Mouse (Mus musculus) lung, embryonic 15.5 days (tissue): ENCODE measurements around the gene Atp6v1b1. TPM values are rescaled to one million over a fixed set of nuclear protein-coding genes. Genes with fewer than 3 reads are reported as not detected.

ENCODE experiments used
- ATAC-seq: fragments of 200-750 bp; cut with Nextera tagmentation; 2 replicates; pipeline ENCODE4 v1.8.0; 2017; ENCODE audit warnings: moderate number of reproducible peaks, borderline replicate concordance; ENCODE audit not compliant: low FRiP score, low TSS enrichment; ENCODE audit errors: extremely low read depth
- H3K27ac ChIP-seq: fragments of 300-500 bp; sonication (generic); 2 replicates; pipeline ENCODE4 v1.5.1; 2015; ENCODE audit warnings: moderate library complexity, mild to moderate bottlenecking, inconsistent platforms
- H3K27me3 ChIP-seq: fragments of 300-500 bp; sonication (generic); 2 replicates; pipeline ENCODE4 v1.6.1; 2015; ENCODE audit warnings: inconsistent platforms
- H3K36me3 ChIP-seq: fragments of 300-500 bp; sonication (generic); 2 replicates; pipeline ENCODE4 v1.6.1; 2015; ENCODE audit warnings: inconsistent platforms
- H3K4me1 ChIP-seq: fragments of 300-500 bp; sonication (generic); 2 replicates; pipeline ENCODE4 v1.6.1; 2015; ENCODE audit warnings: inconsistent platforms
- H3K4me2 ChIP-seq: fragments of 300-500 bp; sonication (generic); 2 replicates; pipeline ENCODE4 v1.6.1; 2015; ENCODE audit warnings: inconsistent platforms, mild to moderate bottlenecking, moderate library complexity
- H3K4me3 ChIP-seq: fragments of 300-500 bp; sonication (generic); 2 replicates; pipeline ENCODE4 v1.5.1; 2015; ENCODE audit warnings: mild to moderate bottlenecking, inconsistent platforms
- H3K9ac ChIP-seq: fragments of 300-500 bp; sonication (generic); 2 replicates; pipeline ENCODE4 v1.6.1; 2015; ENCODE audit warnings: inconsistent platforms
- H3K9me3 ChIP-seq: fragments of 300-500 bp; sonication (generic); 2 replicates; pipeline ENCODE4 v1.6.1; 2016; ENCODE audit warnings: inconsistent platforms
- whole genome bisulfite sequencing: fragments of 180-500 bp; shearing (Covaris S2); methylation state at CpG from one replicate; pipeline ENCODE4 v1.1.7; 2015; 5-methylcytosine and 5-hydroxymethylcytosine counted together
- polyA plus RNA-seq: library from polyadenylated mRNA; unstranded; fragments of >200 nt; fragmentation: Nextera tagmentation; extraction: Ambion mirVana; gene quantifications from 2 replicates; pipeline ENCODE4 v1.2.1, GENCODE M21; 2015

Atp6v1b1 gene
- polyA plus RNA-seq, 1 experiment from 2014 or later, result 0.45 TPM

DNA sequence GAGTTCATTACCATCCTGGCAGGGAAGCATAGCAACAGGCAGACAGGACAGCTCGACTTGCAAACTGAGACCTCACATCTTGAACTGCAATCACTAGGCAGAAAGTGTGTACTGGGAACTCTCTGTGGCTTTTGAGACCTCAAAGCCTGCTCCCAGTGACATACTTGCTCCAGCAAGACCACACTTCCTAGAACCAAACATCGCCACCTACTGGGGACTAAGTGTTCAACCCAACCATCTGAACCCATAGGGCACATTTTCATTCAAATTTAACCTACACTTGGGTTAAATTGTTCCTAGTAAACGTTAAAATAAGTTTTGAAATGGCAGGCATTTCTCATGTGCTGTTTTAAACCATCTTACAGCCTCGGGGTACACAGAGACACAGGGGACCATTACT is 15.6 kb upstream of the Atp6v1b1 start:
- Histone ChIP-seq H3K4me3 (no peak overlapping the region), H3K4me1 (no peaks in the 10 kb centered on the region), H3K36me3 (no peaks in the 10 kb centered on the region), H3K9ac (no peak overlapping the region), H3K9me3 (no peaks in the 10 kb centered on the region), H3K27ac (no peak overlapping the region), H3K4me2 (no peak overlapping the region), H3K27me3 (peaks cover 28% of the 10 kb centered on the region)
- 37% methylated on average over 4 of the region's 4 CpGs for WGBS
- ATAC-seq, result no peak

DNA sequence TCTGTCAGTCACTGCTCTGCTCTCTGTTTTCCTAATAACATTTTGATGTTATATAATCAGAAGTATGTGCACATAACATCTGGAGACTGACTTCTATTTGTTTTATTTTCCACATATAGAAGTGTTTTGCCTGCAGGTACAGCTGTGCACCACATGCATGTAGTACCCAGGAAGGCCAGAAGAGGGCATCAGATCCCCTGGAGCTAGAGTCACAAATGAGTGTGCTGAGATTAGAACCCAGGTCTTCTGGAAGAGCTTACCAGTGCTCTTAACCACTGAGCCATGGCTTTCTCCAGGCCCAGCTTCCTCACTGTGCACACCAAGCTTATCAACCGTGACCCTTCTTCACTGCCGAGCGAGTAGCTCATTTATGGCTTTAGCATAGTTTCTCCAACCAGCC is 14.3 kb upstream of the Atp6v1b1 start:
- no peak for ATAC-seq
- WGBS, result 90% methylated on average over 3 of the region's 3 CpGs
- H3K27me3 ChIP-seq, result peaks cover 20% of the 10 kb centered on the region

DNA sequence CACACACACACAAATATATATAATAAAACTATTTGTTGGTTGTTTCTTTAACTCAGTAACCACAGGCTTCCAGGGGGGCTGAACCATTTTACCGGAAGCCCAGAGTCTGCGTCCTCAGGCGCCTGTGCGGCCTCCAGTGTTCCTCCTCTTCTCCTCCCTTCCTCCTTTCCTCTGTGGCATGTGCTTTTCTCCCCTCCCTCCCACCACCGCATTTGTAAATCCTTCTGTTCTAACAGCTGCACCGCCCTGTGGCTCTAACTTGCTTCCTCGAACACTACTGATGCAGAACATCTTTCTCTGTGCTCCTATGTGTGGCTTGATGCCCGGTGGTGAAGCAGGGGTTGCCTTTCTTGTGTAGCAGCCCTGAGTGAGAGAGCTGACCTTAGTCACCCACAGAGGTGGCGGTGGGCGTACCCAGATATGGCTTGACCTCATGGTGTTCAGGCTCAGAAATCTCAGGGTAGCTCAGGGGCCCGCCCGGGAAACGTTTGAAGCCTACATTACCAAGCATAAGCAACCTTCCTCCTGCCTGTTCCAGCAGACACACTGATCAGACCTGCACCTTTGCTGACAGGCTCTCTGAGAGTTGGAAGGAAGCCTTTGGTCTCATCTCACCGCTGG is 13.3 kb upstream of the Atp6v1b1 start:
- Histone ChIP-seq H3K27me3 (peaks cover 13% of the 10 kb centered on the region; the same call in 1 of the 2 replicates), H3K4me2 (no peak overlapping the region)

More for the DNA sequence above, 14.3 kb upstream of the Atp6v1b1 start:
- Histone ChIP-seq H3K4me2 (no peak overlapping the region), H3K9me3 (no peaks in the 10 kb centered on the region), H3K27ac (no peak overlapping the region), H3K4me1 (no peaks in the 10 kb centered on the region), H3K4me3 (no peak overlapping the region), H3K9ac (no peak overlapping the region), H3K36me3 (no peaks in the 10 kb centered on the region)

DNA sequence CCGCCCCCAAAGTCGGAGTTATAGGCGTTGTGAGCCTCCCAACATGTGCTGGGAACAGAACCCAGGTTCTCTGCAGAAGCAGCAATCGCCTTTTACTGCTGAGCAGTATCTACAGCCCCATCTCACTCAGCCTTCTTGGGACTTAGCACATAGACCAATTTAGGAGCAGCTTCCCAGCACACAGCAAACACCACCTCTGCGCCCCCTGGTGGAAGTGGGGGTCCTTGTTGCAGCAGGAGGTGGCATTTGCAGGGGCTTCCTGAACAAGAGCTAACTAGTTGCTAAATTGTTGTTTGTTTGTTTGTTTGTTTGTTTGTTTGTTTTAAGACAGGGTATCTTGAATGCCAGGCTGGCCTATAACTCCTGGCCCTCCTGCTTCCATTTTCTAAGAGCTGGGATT is 11.7 kb upstream of the Atp6v1b1 start:
- H3K4me2 ChIP-seq, result no peak overlapping the region
- H3K9me3 ChIP-seq, result no peaks in the 10 kb centered on the region
- no peak for ATAC-seq
- WGBS, result 24% methylated on average over 5 of the region's 5 CpGs
- peaks cover 16% of the 10 kb centered on the region for H3K27me3 ChIP-seq
- no peaks in the 10 kb centered on the region for H3K4me1 ChIP-seq
- no peak overlapping the region for H3K27ac ChIP-seq
- no peak overlapping the region for H3K9ac ChIP-seq
- no peak overlapping the region for H3K4me3 ChIP-seq
- H3K36me3 ChIP-seq, result no peaks in the 10 kb centered on the region

More for the DNA sequence above, 13.3 kb upstream of the Atp6v1b1 start:
- no peak overlapping the region for H3K4me3 ChIP-seq
- no peaks in the 10 kb centered on the region for H3K9me3 ChIP-seq
- H3K9ac ChIP-seq, result no peak overlapping the region
- no peak overlapping the region for H3K27ac ChIP-seq
- 59% methylated on average over 14 of the region's 14 CpGs for WGBS
- no peak for ATAC-seq
- no peaks in the 10 kb centered on the region for H3K4me1 ChIP-seq
- no peaks in the 10 kb centered on the region for H3K36me3 ChIP-seq

DNA sequence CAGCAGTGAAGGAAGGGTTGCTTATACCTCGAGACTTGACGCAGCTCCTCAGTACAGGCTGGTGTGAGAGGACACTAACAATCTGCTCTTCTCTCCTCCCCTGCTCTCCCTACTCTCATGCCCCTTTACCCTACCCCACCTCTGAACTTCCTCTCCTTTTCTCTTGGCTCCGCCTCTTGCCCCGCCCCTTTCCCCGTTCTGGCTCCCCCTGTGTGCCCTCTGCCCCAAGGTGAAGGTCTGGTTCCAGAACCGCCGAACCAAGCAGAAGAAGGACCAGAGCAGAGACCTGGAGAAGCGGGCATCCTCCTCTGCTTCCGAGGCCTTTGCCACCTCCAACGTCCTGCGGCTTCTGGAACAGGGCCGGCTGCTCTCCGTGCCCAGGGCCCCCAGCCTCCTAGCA is 5.5 kb upstream of the Atp6v1b1 start:
- no peak overlapping the region for H3K4me2 ChIP-seq
- no peak overlapping the region for H3K9ac ChIP-seq
- no peak for ATAC-seq
- 23% methylated on average over 13 of the region's 13 CpGs for WGBS
- H3K9me3 ChIP-seq, result no peaks in the 10 kb centered on the region
- peaks cover 13% of the 10 kb centered on the region for H3K27me3 ChIP-seq
- no peaks in the 10 kb centered on the region for H3K36me3 ChIP-seq
- no peak overlapping the region for H3K4me3 ChIP-seq
- H3K27ac ChIP-seq, result no peak overlapping the region
- H3K4me1 ChIP-seq, result no peaks in the 10 kb centered on the region

DNA sequence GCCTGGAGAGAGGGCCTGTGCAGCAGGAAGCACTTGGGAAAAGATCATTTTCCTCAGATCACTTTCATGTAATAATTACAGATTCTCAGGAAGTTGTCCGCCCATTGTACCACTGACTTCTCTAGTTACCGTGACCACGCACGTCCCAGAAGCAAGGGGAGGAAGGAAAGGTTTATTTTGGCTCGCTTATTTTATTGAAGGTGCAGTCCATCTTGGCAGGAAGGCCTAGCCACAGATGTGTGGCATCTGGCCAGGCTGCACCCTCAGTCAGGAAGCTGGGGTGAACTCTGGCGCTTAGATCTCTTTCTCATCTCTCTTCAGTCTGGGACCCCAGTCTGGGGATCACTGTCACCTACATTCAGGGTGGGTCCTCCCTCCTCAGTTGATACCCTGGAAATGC is 4.2 kb upstream of the Atp6v1b1 start:
- Histone ChIP-seq H3K9ac (no peak overlapping the region), H3K4me3 (no peak overlapping the region), H3K4me2 (no peak overlapping the region), H3K9me3 (no peaks in the 10 kb centered on the region), H3K4me1 (no peaks in the 10 kb centered on the region), H3K27me3 (peaks cover 9% of the 10 kb centered on the region), H3K36me3 (no peaks in the 10 kb centered on the region), H3K27ac (no peak overlapping the region)
- WGBS, result 52% methylated on average over 6 of the region's 6 CpGs
- ATAC-seq, result no peak

DNA sequence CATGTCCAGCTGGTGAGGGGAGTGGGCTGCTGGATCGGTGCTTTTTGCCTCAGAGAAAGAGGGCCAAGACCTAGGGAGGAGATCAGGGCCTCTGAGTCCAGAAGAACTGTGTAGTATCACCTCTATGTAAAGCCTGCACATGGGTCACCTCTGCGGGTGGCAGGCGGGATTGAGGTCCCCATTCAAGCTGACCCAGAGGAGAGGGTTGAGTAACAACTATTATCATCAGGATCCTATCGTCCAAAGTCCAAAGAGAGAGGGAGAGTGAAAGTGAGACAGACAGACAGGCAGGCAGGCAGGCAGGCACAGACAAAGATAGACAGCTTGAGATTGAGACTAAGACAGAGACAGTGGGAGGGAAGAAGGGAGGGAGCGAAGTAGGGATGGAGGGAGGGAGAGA is 422 bp downstream of the Atp6v1b1 start:
- Histone ChIP-seq H3K36me3 (no peaks in the 10 kb centered on the region), H3K9ac (no peak overlapping the region), H3K4me3 (no peak overlapping the region), H3K27me3 (no peaks in the 10 kb centered on the region), H3K27ac (no peak overlapping the region), H3K4me1 (0 out of 2 replicates have a peak, but pooled peaks cover 3% of the 10 kb centered on the region), H3K9me3 (no peaks in the 10 kb centered on the region), H3K4me2 (no peak overlapping the region)
- WGBS, result 54% methylated on average over 5 of the region's 5 CpGs
- ATAC-seq, result no peak

DNA sequence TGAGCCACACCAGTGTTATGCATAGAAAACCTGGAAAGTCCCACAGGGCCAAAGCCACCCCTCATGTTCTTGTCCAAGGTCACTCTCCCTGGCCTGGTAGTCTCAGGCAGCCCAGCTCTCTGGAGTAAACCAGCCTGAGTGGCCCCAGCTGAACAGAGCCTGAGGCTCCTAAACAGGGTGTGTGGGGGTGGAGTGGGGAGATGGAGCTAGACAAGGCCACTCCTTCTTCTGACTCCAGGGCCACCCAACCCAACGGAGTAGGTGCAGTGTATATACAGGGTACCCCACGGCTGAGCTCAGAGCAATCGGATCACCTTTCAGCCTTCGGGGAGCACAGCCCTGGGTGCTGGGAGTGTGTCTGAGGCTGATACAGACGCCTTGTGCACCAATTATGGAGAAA is 1.3 kb downstream of the Atp6v1b1 start:
- Histone ChIP-seq H3K4me2 (no peak overlapping the region), H3K27ac (peak overlapping the region; percentile 32; the same call in 1 of the 2 replicates), H3K36me3 (no peaks in the 10 kb centered on the region), H3K27me3 (no peaks in the 10 kb centered on the region), H3K9me3 (no peaks in the 10 kb centered on the region), H3K4me3 (no peak overlapping the region), H3K9ac (no peak overlapping the region), H3K4me1 (0 out of 2 replicates have a peak, but pooled peaks cover 3% of the 10 kb centered on the region)
- ATAC-seq, result 0 out of 2 replicates have a peak, but pooled peaks have one; percentile 10
- 55% methylated on average over 5 of the region's 5 CpGs for WGBS

DNA sequence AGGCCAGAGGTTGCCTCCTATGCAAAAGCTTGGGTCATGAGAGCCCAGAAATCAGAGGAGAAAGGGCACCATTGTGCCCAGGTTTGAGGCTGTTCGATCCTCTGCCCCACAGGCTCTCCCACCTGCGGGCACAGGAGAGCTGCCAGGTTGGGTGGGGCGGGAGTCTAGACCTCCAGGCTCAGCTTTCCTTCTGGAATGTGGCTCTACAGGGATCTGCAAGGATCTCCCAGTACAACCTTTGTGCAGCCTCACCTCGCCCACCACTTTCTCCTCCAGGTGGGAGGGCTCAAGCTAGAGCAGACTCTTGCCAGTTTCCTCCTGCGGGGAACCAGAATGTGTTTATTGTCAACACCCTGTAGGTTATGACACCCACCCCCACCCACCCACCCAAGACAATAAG is 1.8 kb downstream of the Atp6v1b1 start:
- H3K4me3 ChIP-seq, result no peak overlapping the region
- peak overlapping the region; percentile 32; the same call in 1 of the 2 replicates for H3K27ac ChIP-seq
- no peaks in the 10 kb centered on the region for H3K27me3 ChIP-seq
- H3K4me1 ChIP-seq, result 0 out of 2 replicates have a peak, but pooled peaks cover 3% of the 10 kb centered on the region
- no peak; the same call in 1 of the 2 replicates for ATAC-seq
- 34% methylated on average over 5 of the region's 5 CpGs for WGBS
- H3K36me3 ChIP-seq, result no peaks in the 10 kb centered on the region
- H3K9ac ChIP-seq, result no peak overlapping the region
- H3K4me2 ChIP-seq, result no peak overlapping the region
- H3K9me3 ChIP-seq, result no peaks in the 10 kb centered on the region

DNA sequence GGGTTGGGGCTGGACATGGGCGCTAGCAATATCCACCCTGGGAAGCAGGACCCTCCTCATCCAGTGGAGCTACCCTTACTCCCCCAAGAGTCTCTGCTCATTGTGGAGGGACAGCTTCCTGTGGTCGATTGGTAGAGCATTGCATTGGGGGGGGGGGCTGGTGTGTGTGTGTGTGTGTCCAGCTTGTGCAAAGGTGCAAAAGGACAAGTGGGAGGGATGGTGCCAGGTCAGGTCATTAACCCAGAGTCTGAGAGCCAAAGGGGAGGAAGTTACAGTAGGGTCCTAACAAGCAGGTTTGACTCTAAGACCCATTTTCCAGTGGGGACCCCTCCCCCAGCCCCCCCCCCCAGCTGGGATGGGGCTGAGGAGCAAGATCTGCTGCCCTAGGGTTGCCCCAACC is 2.7 kb downstream of the Atp6v1b1 start:
- Histone ChIP-seq H3K4me2 (no peak overlapping the region), H3K9me3 (no peaks in the 10 kb centered on the region), H3K27me3 (0 out of 2 replicates have a peak, but pooled peaks cover 1% of the 10 kb centered on the region), H3K9ac (no peak overlapping the region), H3K36me3 (no peaks in the 10 kb centered on the region), H3K27ac (no peak overlapping the region), H3K4me1 (0 out of 2 replicates have a peak, but pooled peaks cover 3% of the 10 kb centered on the region), H3K4me3 (no peak overlapping the region)
- ATAC-seq, result no peak
- 70% methylated on average over 2 of the region's 2 CpGs for WGBS

DNA sequence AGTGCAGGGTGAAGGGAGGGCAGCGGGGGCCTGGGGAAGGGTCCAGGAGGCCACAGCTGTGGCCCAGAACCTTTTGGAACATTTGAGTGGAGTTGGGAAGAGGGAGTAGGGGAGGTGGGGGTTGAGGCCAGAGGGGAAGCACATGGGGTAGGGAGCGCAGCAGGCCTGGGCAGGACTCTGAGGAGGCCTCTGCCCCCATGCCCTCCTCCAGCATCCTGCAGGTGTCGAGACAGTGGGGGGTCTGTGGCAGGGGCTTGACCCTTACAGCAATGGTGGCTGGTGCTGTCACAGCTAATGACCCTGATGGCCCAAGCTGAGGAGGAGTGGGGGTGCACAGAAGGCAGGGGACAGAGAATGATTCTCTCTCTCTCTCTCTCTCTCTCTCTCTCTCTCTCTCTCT is 6.5 kb downstream of the Atp6v1b1 start:
- 53% methylated on average over 3 of the region's 3 CpGs for WGBS
- Histone ChIP-seq H3K27me3 (peaks cover 16% of the 10 kb centered on the region; the same call in 1 of the 2 replicates), H3K9ac (no peak overlapping the region), H3K9me3 (no peaks in the 10 kb centered on the region), H3K4me1 (0 out of 2 replicates have a peak, but pooled peaks cover 3% of the 10 kb centered on the region), H3K4me3 (no peak overlapping the region), H3K27ac (no peak overlapping the region), H3K4me2 (no peak overlapping the region), H3K36me3 (no peaks in the 10 kb centered on the region)
- ATAC-seq, result no peak

DNA sequence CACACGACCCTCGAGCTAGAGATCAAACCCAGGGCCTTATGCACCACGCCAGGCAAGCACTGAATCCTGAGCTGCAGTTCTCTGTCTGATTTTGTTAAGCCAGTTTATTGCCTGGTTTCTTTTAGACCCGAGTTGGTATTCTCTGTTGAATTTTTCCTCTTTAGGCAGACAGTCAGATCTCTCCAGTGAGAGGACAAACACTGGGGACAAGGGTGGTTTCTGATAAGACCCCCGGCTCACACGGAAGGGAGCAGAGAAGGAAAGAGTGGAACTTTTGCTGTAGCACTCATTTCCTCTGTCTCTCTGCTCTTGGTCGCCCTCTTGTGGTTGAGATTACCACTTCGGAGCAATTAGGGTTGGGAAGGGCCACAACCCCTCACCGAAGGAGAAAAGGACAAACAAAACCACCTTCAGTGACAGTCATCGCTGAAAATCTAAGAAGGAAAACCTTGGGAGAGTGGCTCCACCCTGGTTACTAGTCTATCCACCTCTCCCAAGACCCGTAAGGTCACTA is 7.4 kb downstream of the Atp6v1b1 start:
- no peak overlapping the region for H3K4me3 ChIP-seq
- H3K27me3 ChIP-seq, result peaks cover 16% of the 10 kb centered on the region; the same call in 1 of the 2 replicates
- no peaks in the 10 kb centered on the region for H3K4me1 ChIP-seq
- no peak overlapping the region for H3K4me2 ChIP-seq
- H3K27ac ChIP-seq, result no peak overlapping the region
- no peak overlapping the region for H3K9ac ChIP-seq
- 9% methylated on average over 11 of the region's 11 CpGs for WGBS
- peak; percentile 45; the same call in 1 of the 2 replicates for ATAC-seq
- no peaks in the 10 kb centered on the region for H3K36me3 ChIP-seq
- no peaks in the 10 kb centered on the region for H3K9me3 ChIP-seq
